Mouse (Mus musculus) brain, embryonic 14.5 days (tissue): ENCODE results near the gene Fcrls.

Experiments used
- CTCF ChIP-seq: fragments of 200-500 bp; IDR thresholded peaks from 2 replicates; pipeline ENCODE4 v1.5.1; 2012; ENCODE audit warnings: inconsistent platforms, mild to moderate bottlenecking, moderate library complexity, borderline replicate concordance; ENCODE audit not compliant: insufficient read depth, insufficient read length; ENCODE audit errors: extremely low read depth
- POLR2A ChIP-seq: fragments of 200-500 bp; IDR thresholded peaks from 2 replicates; pipeline ENCODE4 v1.6.1; 2012; ENCODE audit warnings: mild to moderate bottlenecking, inconsistent platforms, borderline replicate concordance; ENCODE audit not compliant: poor library complexity, insufficient read depth, insufficient read length, severe bottlenecking; ENCODE audit errors: extremely low read depth

GRCm38 (mm10) chr3:87255239-87255638 is 8.3 kb downstream of the Fcrls start:
- TF ChIP-seq CTCF (no peak), POLR2A (no peak)
